In genomic region chrX:120290011-120290899, GRCm38 (mm10) we compare ENCODE assay signal across 9 mouse cellular contexts. TPM values are rescaled to one million over a fixed set of nuclear protein-coding genes. Genes with fewer than 3 reads are reported as not detected.
DNase-seq lines count a peak whose midpoint lies in the region; ATAC-seq and TF ChIP-seq lines count a peak whose summit lies in the region.
"Had no signal": no experiment of that assay in that cellular context is flagged by ENCODE, and none has a peak within 500 bp of the region (broad histone marks: within the 10 kb centered on the region; RNA-seq: fewer than 3 reads in every experiment).

TSS of gene Pcdh11x (plus strand) at chrX:120290259.

- peak within 1 kb of the TSS; percentile 81 for H3K4me2 ChIP-seq in forebrain, embryonic 16.5 days (ENCODE audit: low read length)
- H3K4me2 ChIP-seq in limb, embryonic 14.5 days (replicated peaks; ENCODE audit: low read depth, low read length, severe bottlenecking) = peak within 1 kb of the TSS; percentile 59

- no peak for TF ChIP-seq POLR2A in kidney, adult 2 months (IDR thresholded peaks at IDR 0.05; ENCODE audit: low read depth, low read length)
- peak; percentile 53; the same call in 1 of the 2 replicates for TF ChIP-seq POLR2A in limb, embryonic 14.5 days (IDR thresholded peaks at IDR 0.05; ENCODE audit: borderline replicate concordance, extremely low read depth, insufficient read depth, insufficient read length)
- peak; percentile 29; the same call in 1 of the 2 replicates for TF ChIP-seq POLR2A in olfactory bulb, adult 2 months (IDR thresholded peaks at IDR 0.05; ENCODE audit: insufficient read depth, low read depth, low read length)

- H3K4me3 ChIP-seq in forebrain, embryonic 16.5 days (replicated peaks; ENCODE audit: low read length) = peak within 1 kb of the TSS; percentile 55
- H3K4me3 ChIP-seq in kidney, adult 2 months (ENCODE audit: insufficient read depth, low read depth, low read length) = no peak within 1 kb of the TSS; the same call in 1 of the 2 replicates
- peak within 1 kb of the TSS; percentile 45 for H3K4me3 ChIP-seq in limb, embryonic 14.5 days (replicated peaks; ENCODE audit: low read length)
- H3K4me3 ChIP-seq in olfactory bulb, adult 2 months (ENCODE audit: insufficient read depth, low read depth, low read length) = peak within 1 kb of the TSS; percentile 53
- H3K4me3 ChIP-seq: erythroblast, embryonic 14.5 days had no signal

- no peaks in the 10 kb centered on the region for H3K27me3 ChIP-seq in forebrain, embryonic 16.5 days (replicated peaks; ENCODE audit: control insufficient read depth, insufficient read depth, low read length)
- H3K27me3 ChIP-seq in kidney, adult 2 months (replicated peaks; ENCODE audit: control insufficient read depth, insufficient read depth, low read length) = no peaks in the 10 kb centered on the region
- no peaks in the 10 kb centered on the region for H3K27me3 ChIP-seq in limb, embryonic 14.5 days (ENCODE audit: control insufficient read depth, insufficient read depth, low read length)

- H3K27ac ChIP-seq in forebrain, embryonic 16.5 days (ENCODE audit: low read length) = no peak within 1 kb of the TSS
- no peak within 1 kb of the TSS for H3K27ac ChIP-seq in kidney, adult 2 months (ENCODE audit: insufficient read depth, low read depth, low read length)
- no peak within 1 kb of the TSS for H3K27ac ChIP-seq in limb, embryonic 14.5 days (replicated peaks; ENCODE audit: low read depth, low read length)
- no peak within 1 kb of the TSS for H3K27ac ChIP-seq in olfactory bulb, adult 2 months (ENCODE audit: insufficient read depth, low read depth, low read length)

- H3K9ac ChIP-seq in forebrain, embryonic 16.5 days (replicated peaks; ENCODE audit: low read depth, low read length) = peak within 1 kb of the TSS; percentile 59
- H3K9ac ChIP-seq in limb, embryonic 14.5 days (ENCODE audit: low read depth, low read length, severe bottlenecking) = peak within 1 kb of the TSS; percentile 41

- H3K4me1 ChIP-seq in forebrain, embryonic 16.5 days (replicated peaks; ENCODE audit: control insufficient read depth, insufficient read depth, low read length) = peaks cover 6% of the 10 kb centered on the region; the same call in 1 of the 2 replicates
- no peaks in the 10 kb centered on the region for H3K4me1 ChIP-seq in kidney, adult 2 months (ENCODE audit: control insufficient read depth, insufficient read depth, low read length)
- no peaks in the 10 kb centered on the region for H3K4me1 ChIP-seq in limb, embryonic 14.5 days (ENCODE audit: control insufficient read depth, insufficient read depth, low read length)
- no peaks in the 10 kb centered on the region for H3K4me1 ChIP-seq in olfactory bulb, adult 2 months (ENCODE audit: control insufficient read depth, insufficient read depth, low read length)

- no peaks in the 10 kb centered on the region for H3K36me3 ChIP-seq in forebrain, embryonic 16.5 days (ENCODE audit: control insufficient read depth, insufficient read depth)
- H3K36me3 ChIP-seq in kidney, adult 2 months (ENCODE audit: control insufficient read depth, insufficient read depth, low read length) = no peaks in the 10 kb centered on the region
- no peaks in the 10 kb centered on the region for H3K36me3 ChIP-seq in limb, embryonic 14.5 days (ENCODE audit: control insufficient read depth, insufficient read depth, low read length)

- TF ChIP-seq CTCF in kidney, adult 2 months (conservative IDR thresholded peaks at IDR 0.05; ENCODE audit: insufficient read depth, insufficient read length, low read depth, low read length) = no peak
- TF ChIP-seq CTCF in olfactory bulb, adult 2 months (IDR thresholded peaks at IDR 0.05; ENCODE audit: insufficient read depth, low read depth, low read length) = no peak

- ATAC-seq in cerebellum, adult (ENCODE audit: insufficient number of reproducible peaks, low FRiP score, low TSS enrichment) = peak; percentile 63
- peak; percentile 88 for ATAC-seq in forebrain, embryonic 16.5 days
- ATAC-seq in limb, embryonic 14.5 days (ENCODE audit: low FRiP score, low read depth) = peak; percentile 78

- no peak for DNase-seq in cerebellum, adult 11 months
- DNase-seq in cerebellum, adult 18-20 months = peak; percentile 15 to 42
- peak; percentile 0 for DNase-seq in kidney, adult 2 months
- DNase-seq in limb, embryonic 14.5 days (ENCODE audit: low spot score) = peak; percentile 45
- no peak for DNase-seq in spleen, postnatal 10 days (ENCODE audit: low spot score in 2 of 2)

- 20% methylated on average over 32 of the region's 40 CpGs for WGBS in forebrain, embryonic 16.5 days
- under 1% methylated on average over 37 of the region's 40 CpGs for WGBS in kidney, adult 2 months
- WGBS in limb, embryonic 14.5 days = 9% methylated on average over 25 of the region's 40 CpGs
- WGBS in olfactory bulb, adult 2 months = 12% methylated on average over 36 of the region's 40 CpGs

- no peaks in the 10 kb centered on the region for H3K9me3 ChIP-seq in forebrain, embryonic 16.5 days (ENCODE audit: control insufficient read depth, low read length)
- H3K9me3 ChIP-seq in limb, embryonic 14.5 days (ENCODE audit: control insufficient read depth, low read length) = no peaks in the 10 kb centered on the region

RNA-seq across cellular contexts. Expression of gene Pcdh11x, which starts in this region (rescaled TPM):
- polyA plus RNA-seq in forebrain, embryonic 16.5 days (2015; fragmentation: Nextera tagmentation; extraction: Ambion mirVana) = 16.1 and 28.1 TPM in 2 replicates
- polyA plus RNA-seq in kidney, adult 2 months (2012; rRNA removed) = 0.02 TPM in 1 of 2 replicates, not detected in the other
- polyA plus RNA-seq in limb, embryonic 14.5 days (2012; rRNA removed) = 2.2 and 4.1 TPM in 2 replicates
- polyA plus RNA-seq in limb, embryonic 14.5 days (2014; fragmentation: Nextera tagmentation; extraction: Ambion mirVana) = 9.2 and 9.5 TPM in 2 replicates
- not detected in 2 replicates for polyA plus RNA-seq in olfactory bulb, adult 2 months (2012; ENCODE audit: insufficient read depth, insufficient read length, low replicate concordance, missing spikeins)
- polyA plus RNA-seq: erythroblast, embryonic 14.5 days had no signal

Comparison
In these comparisons a context has a peak if more than half of its experiments do, and no peak if none do; other contexts are left out.
1. DNase-seq: peak in cerebellum, adult 18-20 months (2 of 2) and limb, embryonic 14.5 days (single experiment); none in cerebellum, adult 11 months (single experiment) and spleen, postnatal 10 days (0 of 2).
2. Peak in DNase-seq in kidney, adult 2 months; RNA of the gene not detected or under 1 TPM.
3. Peak in every context shown above with its lines, with median percentiles within 50 percentile points of each other: ATAC-seq.